Mouse (Mus musculus): ENCODE measurements around the gene Clcc1. TPM values are rescaled to one million over a fixed set of nuclear protein-coding genes. Genes with fewer than 3 reads are reported as not detected.

The Clcc1 gene
- total RNA-seq, 2 experiments from 2014 or later = 24.3 to 25.2 TPM

DNA sequence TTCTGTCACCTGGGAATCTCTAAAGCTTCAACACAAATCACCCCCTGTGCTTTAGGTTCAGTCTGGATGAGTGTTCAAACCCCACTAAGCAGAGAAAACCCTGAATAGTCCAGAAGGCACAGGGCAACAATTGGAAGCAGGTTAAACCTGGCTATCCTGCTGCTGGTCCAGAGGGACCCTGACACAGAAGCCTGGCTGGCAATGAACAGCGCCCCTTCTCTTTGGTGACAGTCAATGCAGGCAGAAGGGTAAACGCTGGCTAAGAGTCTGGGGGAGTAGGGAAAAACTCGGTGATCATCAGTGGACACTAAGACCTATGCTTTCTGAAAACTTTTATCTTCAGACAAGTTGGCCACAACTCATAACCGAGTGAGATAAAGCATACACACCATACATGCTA, 46.1 kb downstream of the Clcc1 start:
- no peak for DNase-seq (ENCODE audit: low spot score in 2 of 2)

DNA sequence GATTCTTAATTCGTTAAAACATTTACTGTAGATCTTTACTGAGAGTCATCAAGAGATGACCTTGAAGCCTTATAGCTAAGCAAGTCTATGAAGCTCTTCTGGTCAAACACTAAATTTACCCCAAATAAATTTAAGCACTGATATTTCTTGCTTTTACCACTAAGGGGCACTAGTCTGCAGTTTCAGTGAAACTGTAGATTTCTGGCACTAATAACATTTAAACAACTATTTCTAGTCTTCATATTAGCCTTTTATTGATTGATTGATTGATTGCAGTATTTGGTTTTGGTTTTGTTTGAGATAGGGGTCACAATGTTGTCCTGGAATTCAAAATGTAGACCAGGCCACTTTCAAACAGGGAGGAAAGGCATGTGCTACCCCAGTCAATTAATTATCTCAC, 47.5 kb downstream of the Clcc1 start:
- DNase-seq (ENCODE audit: low spot score in 2 of 2) = no peak

DNA sequence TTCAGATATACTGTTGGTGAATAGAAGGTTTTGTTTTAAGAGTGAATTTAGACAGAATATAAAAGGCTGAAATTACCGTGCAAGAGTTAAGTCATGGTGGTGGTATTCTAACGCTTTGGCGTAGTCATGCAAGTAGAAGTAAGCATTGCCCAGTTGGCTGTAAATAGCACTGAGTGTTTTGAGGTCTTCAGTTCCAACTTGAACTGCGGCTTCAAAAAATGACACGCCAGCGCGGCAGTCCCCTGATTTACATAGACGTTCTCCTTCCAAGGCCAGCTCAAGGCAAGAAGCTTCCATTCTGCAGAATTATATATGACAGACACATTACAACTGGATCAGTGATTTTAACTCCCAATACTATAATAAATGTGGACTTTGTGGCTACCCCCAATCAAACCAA, 49.1 kb downstream of the Clcc1 start:
- no peak for DNase-seq (ENCODE audit: low spot score in 2 of 2)

GRCm38 (mm10) chr3:108711296-108711695, 57.6 kb downstream of the Clcc1 start:
- no peak for DNase-seq (ENCODE audit: low spot score in 2 of 2)

DNA sequence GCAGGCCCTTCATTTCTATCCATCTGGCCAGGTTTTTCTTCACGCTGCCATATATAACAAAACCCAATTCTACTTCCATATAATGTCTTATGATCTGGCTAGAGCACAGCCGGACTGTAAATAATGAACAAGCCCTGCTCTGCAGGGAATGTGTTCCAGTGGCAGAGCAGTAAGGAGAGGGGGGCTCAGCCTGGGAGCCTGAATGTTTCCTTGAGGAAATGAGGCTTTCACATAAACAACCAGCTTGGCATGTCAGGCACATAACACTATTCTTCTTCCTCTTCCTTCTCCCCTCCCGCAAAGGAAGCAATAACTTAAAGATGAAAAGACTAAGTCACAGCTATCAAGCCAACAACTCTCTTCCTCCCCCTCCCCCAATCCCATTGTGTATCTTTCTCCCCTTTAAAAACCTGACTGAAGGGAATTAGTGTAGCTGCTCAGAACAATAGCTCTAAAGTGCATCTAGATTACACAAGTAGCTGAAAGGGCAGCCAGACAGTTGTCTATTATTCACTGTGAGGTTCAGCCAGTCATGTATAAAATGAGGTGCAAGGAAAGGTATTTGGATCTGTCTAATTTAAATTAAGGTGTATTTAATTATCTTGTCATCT, 59.5 kb downstream of the Clcc1 start:
- DNase-seq (ENCODE audit: low spot score in 2 of 2) = no peak

GRCm38 (mm10) chr3:108714837-108715236, 61.1 kb downstream of the Clcc1 start:
- no peak for DNase-seq (ENCODE audit: low spot score in 2 of 2)

DNA sequence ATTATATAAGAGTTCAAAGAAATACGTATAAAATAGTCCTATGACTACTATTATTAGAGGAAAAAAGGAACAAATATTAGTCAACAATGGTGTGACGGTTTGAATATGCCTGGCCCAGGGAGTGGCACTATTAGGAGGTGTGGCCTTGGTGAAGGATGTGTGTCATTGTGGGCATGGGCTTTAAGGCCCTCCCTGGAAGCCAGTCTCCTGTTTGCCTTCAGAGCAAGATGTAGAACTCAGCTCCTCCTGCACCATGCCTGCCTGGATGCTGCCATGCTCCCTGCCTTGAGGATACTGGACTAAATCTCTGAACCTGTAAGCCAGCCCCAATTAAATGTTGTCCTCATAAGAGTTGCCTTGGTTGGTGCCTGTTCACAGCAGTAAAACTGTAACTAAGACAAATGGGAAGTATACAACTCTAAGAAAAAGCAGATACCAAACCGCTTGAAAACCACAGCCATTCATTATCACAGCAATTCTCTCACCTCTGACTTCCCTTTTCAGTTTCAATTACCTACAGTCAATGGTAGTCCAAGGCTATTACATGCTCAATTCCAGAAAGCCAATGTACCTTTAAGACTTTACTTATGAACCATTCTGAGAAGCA, 64.3 kb downstream of the Clcc1 start:
- DNase-seq (ENCODE audit: low spot score in 2 of 2) = no peak

- DNase-seq (ENCODE audit: low spot score in 2 of 2) = no peak
Measured at GRCm38 (mm10) chr3:108719357-108719756, 65.6 kb downstream of the Clcc1 start.

DNA sequence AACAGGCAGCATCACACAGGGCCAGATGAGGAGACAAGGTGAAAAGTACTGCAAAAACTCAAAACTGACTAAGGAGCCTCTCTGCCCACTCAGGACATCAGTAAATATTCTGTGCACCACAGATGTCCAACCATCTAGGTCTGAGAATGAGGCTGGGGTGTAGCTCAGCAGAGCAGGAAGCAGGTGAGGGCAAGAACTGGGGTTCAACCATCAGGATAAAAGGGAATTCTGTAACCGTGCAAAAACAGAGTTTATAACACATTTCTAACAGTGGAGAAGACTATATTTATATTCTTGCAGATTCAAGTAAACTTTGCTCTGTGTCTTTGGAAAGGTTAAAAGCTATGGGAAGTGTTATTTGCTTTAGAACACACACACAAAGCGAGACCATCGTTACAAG, 66.0 kb downstream of the Clcc1 start:
- DNase-seq (ENCODE audit: low spot score in 2 of 2) = no peak

GRCm38 (mm10) chr3:108721076-108721991, 67.6 kb downstream of the Clcc1 start:
- DNase-seq (ENCODE audit: low spot score in 2 of 2) = peak; percentile 50 to 53

DNA sequence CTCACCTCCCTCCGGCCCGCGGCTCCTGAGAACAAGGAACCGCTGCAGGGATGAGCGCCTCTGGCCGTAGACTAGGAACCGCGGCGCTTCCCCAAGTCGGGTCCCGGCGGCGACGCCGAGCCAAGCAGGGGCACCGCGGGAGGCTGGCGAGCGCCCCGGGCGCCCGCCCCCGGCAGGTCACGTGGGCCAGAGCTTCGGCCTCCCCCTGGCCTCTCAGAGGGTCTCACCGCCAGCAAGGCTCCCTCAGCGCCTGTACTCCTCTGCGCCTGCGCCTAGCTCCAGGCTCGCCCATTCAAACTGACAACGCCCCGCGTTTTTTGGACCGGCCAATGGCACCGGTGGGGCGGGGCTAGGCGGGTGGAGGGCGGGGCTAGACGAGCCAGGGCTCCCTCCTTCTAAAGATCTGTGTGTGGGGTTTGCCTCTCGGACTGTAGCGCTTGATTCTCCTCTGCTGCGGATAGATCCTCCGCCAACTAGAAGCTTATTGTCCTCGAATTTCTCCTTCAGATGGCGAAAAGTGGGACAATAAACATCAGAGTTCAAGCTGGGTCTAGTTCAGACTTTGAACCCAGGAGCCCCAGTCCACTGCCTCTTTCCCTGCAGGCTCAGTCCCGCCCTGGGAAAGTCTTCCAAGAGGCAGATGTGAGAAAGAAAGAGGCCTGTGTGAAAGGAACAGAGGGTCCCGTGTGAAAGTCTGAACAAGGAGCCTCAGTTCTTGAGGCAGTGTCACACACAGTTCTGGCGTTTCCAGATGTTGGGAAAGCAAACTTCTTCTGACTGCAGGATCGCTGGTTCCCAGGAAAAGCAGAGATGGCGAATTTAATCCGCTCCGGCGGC, 68.5 kb downstream of the Clcc1 start, which contains the start of gene Gpsm2:
Gene Gpsm2, minus strand, starts transcription at position 274 of the 837 bp plus-strand sequence.
- peak; percentile 96 to 97 for DNase-seq (ENCODE audit: low spot score in 2 of 2)

DNA sequence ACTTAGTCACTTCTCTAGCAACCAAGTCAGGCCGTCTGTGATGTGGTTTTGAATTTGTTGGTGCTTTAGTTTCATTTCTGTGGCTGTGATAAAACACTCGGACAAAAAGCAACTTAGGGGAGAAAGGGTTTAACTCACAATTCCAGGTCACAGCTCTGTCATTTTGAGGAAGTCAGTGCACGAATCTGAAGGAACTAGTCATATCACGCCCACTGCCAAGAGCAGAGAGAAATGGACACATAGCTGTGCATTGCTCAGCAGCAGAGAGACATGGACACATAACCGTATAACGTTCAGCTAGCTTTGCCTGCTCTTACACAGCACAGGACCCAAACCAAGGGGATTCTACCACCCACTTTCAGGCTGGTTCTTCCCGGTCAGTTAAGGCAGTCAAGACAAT, 72.7 kb downstream of the Clcc1 start:
- DNase-seq (ENCODE audit: low spot score in 2 of 2) = no peak

GRCm38 (mm10) chr3:108727344-108727743, 73.6 kb downstream of the Clcc1 start:
- DNase-seq (ENCODE audit: low spot score in 2 of 2) = no peak

GRCm38 (mm10) chr3:108727776-108728175, 74.1 kb downstream of the Clcc1 start:
- DNase-seq (ENCODE audit: low spot score in 2 of 2) = no peak

Other genes with a start within 250 kb of the Clcc1 start
- 100 to 1,000 TPM; 184 to 194 TPM for gene Celsr2, start 238.4 kb upstream of the Clcc1 start, total RNA-seq (2021)
- gene Sars, start 208.7 kb upstream of the Clcc1 start, total RNA-seq (2021) = 100 to 1,000 TPM; 199 to 200 TPM
- 1 to 10 TPM; 2.0 to 2.9 TPM for gene 1700013F07Rik, start 119.8 kb upstream of the Clcc1 start, total RNA-seq (2021)
- 10 to 100 TPM; 17.1 to 19.7 TPM for gene 5330417C22Rik, start 117.4 kb upstream of the Clcc1 start, total RNA-seq (2021)
- 10 to 100 TPM; 44.4 to 45.3 TPM for gene Tmem167b, start 91.4 kb upstream of the Clcc1 start, total RNA-seq (2021)
- gene Taf13, start 82.2 kb upstream of the Clcc1 start, total RNA-seq (2021) = 10 to 100 TPM; 37.0 to 43.6 TPM
- 100 to 1,000 TPM; 125 to 127 TPM for gene Wdr47, start 62.6 kb upstream of the Clcc1 start, total RNA-seq (2021)
- gene Gpsm2, start 68.4 kb downstream of the Clcc1 start, total RNA-seq (2021) = 10 to 100 TPM; 16.1 to 18.0 TPM
- gene Aknad1, start 85.7 kb downstream of the Clcc1 start, total RNA-seq (2021) = under 1 TPM in 1 of 2 experiments, not detected in 1; 0.14 TPM
- 10 to 100 TPM; 26.7 to 33.5 TPM for gene Stxbp3, start 186.6 kb downstream of the Clcc1 start, total RNA-seq (2021)
- gene Fndc7, start 236.1 kb downstream of the Clcc1 start, total RNA-seq (2021) = under 1 TPM in 1 of 2 experiments, not detected in 1; 0.12 TPM